In genomic region chr11:62624341-62625291, GRCm38 (mm10) we compare ENCODE assay signal across 8 mouse cellular contexts. TPM values are rescaled to one million over a fixed set of nuclear protein-coding genes. Genes with fewer than 3 reads are reported as not detected.
A peak's percentile ranks its signal among the peaks of the same experiment; 100 is the strongest.
DNase-seq lines count a peak whose midpoint lies in the region; ATAC-seq and TF ChIP-seq lines count a peak whose summit lies in the region.

No protein-coding gene starts in this region.

- no peak overlapping the region for H3K4me3 ChIP-seq in neural tube, embryonic 11.5 days (ENCODE audit: low read depth, low read length)
- no peak overlapping the region for H3K4me3 ChIP-seq in embryonic facial prominence, embryonic 15.5 days (replicated peaks)
- no peak overlapping the region for H3K4me3 ChIP-seq in hindbrain, postnatal 0 days (ENCODE audit: low read length)
- no peak overlapping the region for H3K4me3 ChIP-seq in stomach, embryonic 14.5 days (ENCODE audit: low read depth, low read length)

- no peaks in the 10 kb centered on the region for H3K36me3 ChIP-seq in neural tube, embryonic 11.5 days (ENCODE audit: control insufficient read depth, insufficient read depth, low read length)
- peaks cover under 1% of the 10 kb centered on the region; the same call in 1 of the 2 replicates for H3K36me3 ChIP-seq in embryonic facial prominence, embryonic 15.5 days
- H3K36me3 ChIP-seq in hindbrain, postnatal 0 days (ENCODE audit: insufficient read depth, low read length), result no peaks in the 10 kb centered on the region
- no peaks in the 10 kb centered on the region for H3K36me3 ChIP-seq in stomach, embryonic 14.5 days (ENCODE audit: control insufficient read depth, insufficient read depth, low read length)

- TF ChIP-seq CTCF in hindbrain, postnatal 0 days (IDR thresholded peaks at IDR 0.05; ENCODE audit: low read depth), result no peak

- no peak overlapping the region for H3K9ac ChIP-seq in neural tube, embryonic 11.5 days (ENCODE audit: low read length)
- no peak overlapping the region for H3K9ac ChIP-seq in embryonic facial prominence, embryonic 15.5 days
- 0 out of 2 replicates have a peak overlapping the region, but pooled peaks have one; percentile 17 for H3K9ac ChIP-seq in hindbrain, postnatal 0 days (replicated peaks; ENCODE audit: low read length)
- H3K9ac ChIP-seq in stomach, embryonic 14.5 days (replicated peaks; ENCODE audit: low read depth, low read length), result no peak overlapping the region

- ATAC-seq in neural tube, embryonic 11.5 days (ENCODE audit: insufficient read depth, low FRiP score, low TSS enrichment), result no peak
- peak; percentile 63 for ATAC-seq in embryonic facial prominence, embryonic 15.5 days (ENCODE audit: insufficient number of reproducible peaks, low FRiP score, low TSS enrichment, low read depth)
- peak; percentile 57 for ATAC-seq in hindbrain, postnatal 0 days
- ATAC-seq in stomach, embryonic 14.5 days (ENCODE audit: insufficient number of reproducible peaks, insufficient read depth, low FRiP score, low read depth), result peak; percentile 48; the same call in 1 of the 2 replicates

- no peaks in the 10 kb centered on the region for H3K9me3 ChIP-seq in neural tube, embryonic 11.5 days (ENCODE audit: control insufficient read depth, low read length)
- H3K9me3 ChIP-seq in embryonic facial prominence, embryonic 15.5 days (replicated peaks), result no peaks in the 10 kb centered on the region
- no peaks in the 10 kb centered on the region for H3K9me3 ChIP-seq in hindbrain, postnatal 0 days (ENCODE audit: low read length)
- H3K9me3 ChIP-seq in stomach, embryonic 14.5 days (ENCODE audit: control insufficient read depth, low read depth, low read length), result no peaks in the 10 kb centered on the region

- peak overlapping the region; percentile 36 for H3K27ac ChIP-seq in neural tube, embryonic 11.5 days (ENCODE audit: low read depth, low read length)
- peak overlapping the region; percentile 77 for H3K27ac ChIP-seq in embryonic facial prominence, embryonic 15.5 days (replicated peaks)
- peak overlapping the region; percentile 74 for H3K27ac ChIP-seq in hindbrain, postnatal 0 days
- peak overlapping the region; percentile 39; the same call in 1 of the 2 replicates for H3K27ac ChIP-seq in stomach, embryonic 14.5 days (ENCODE audit: low read length)

- peaks cover 17% of the 10 kb centered on the region for H3K4me1 ChIP-seq in neural tube, embryonic 11.5 days (ENCODE audit: control insufficient read depth, insufficient read depth, low read length)
- peaks cover 54% of the 10 kb centered on the region for H3K4me1 ChIP-seq in embryonic facial prominence, embryonic 15.5 days
- peaks cover 6% of the 10 kb centered on the region for H3K4me1 ChIP-seq in hindbrain, postnatal 0 days (ENCODE audit: insufficient read depth, low read length)
- peaks cover 23% of the 10 kb centered on the region; the same call in 1 of the 2 replicates for H3K4me1 ChIP-seq in stomach, embryonic 14.5 days (ENCODE audit: control insufficient read depth, insufficient read depth, low read length)

- no peak overlapping the region for H3K4me2 ChIP-seq in neural tube, embryonic 11.5 days (ENCODE audit: low read depth)
- no peak overlapping the region for H3K4me2 ChIP-seq in embryonic facial prominence, embryonic 15.5 days (replicated peaks)
- H3K4me2 ChIP-seq in hindbrain, postnatal 0 days (ENCODE audit: low read depth, low read length), result no peak overlapping the region
- H3K4me2 ChIP-seq in stomach, embryonic 14.5 days (replicated peaks; ENCODE audit: low read depth, low read length), result no peak overlapping the region

- WGBS in neural tube, embryonic 11.5 days, result 57% methylated on average over 10 of the region's 10 CpGs
- WGBS in embryonic facial prominence, embryonic 15.5 days, result 32% methylated on average over 10 of the region's 10 CpGs
- WGBS in hindbrain, postnatal 0 days, result 50% methylated on average over 10 of the region's 10 CpGs
- 65% methylated on average over 10 of the region's 10 CpGs for WGBS in stomach, embryonic 14.5 days

- DNase-seq in neural tube, embryonic 11.5 days (ENCODE audit: low spot score), result no peak
- DNase-seq in neural tube, embryonic 10.5 days (ENCODE audit: extremely low spot score, low spot score), result no peak
- peak; percentile 59 for DNase-seq in hindbrain, postnatal 0 days (ENCODE audit: low spot score)
- DNase-seq in liver, result peak; percentile 53
- DNase-seq in thymus, postnatal 4 days, result no peak
- DNase-seq in ovary, postnatal 36 days (ENCODE audit: low spot score), result no peak

- no peaks in the 10 kb centered on the region for H3K27me3 ChIP-seq in neural tube, embryonic 11.5 days (ENCODE audit: control insufficient read depth, insufficient read depth, low read length)
- H3K27me3 ChIP-seq in embryonic facial prominence, embryonic 15.5 days, result no peaks in the 10 kb centered on the region
- no peaks in the 10 kb centered on the region for H3K27me3 ChIP-seq in hindbrain, postnatal 0 days (ENCODE audit: insufficient read depth, low read length)
- no peaks in the 10 kb centered on the region for H3K27me3 ChIP-seq in stomach, embryonic 14.5 days (ENCODE audit: control insufficient read depth, insufficient read depth, low read length)

RNA-seq across cellular contexts. Expression of gene Lrrc75a, which starts 23.7 kb away (rescaled TPM):
- polyA plus RNA-seq in neural tube, embryonic 11.5 days (2014; fragmentation: Nextera tagmentation; extraction: Ambion mirVana), result 12.3 and 13.6 TPM in 2 replicates
- polyA plus RNA-seq in embryonic facial prominence, embryonic 15.5 days (2015; fragmentation: Nextera tagmentation; extraction: Ambion mirVana), result 16.2 and 16.3 TPM in 2 replicates
- total RNA-seq in hindbrain, postnatal 0 days (2014; rRNA removed), result 26.0 and 29.7 TPM in 2 replicates
- polyA plus RNA-seq in hindbrain, postnatal 0 days (2015; fragmentation: Nextera tagmentation; extraction: Ambion mirVana), result 6.4 and 6.9 TPM in 2 replicates
- 9.0 and 10.1 TPM in 2 replicates for polyA plus RNA-seq in stomach, embryonic 14.5 days (2014; fragmentation: Nextera tagmentation; extraction: Ambion mirVana)

RNA-seq across cellular contexts. Expression of gene Mmgt2, which starts 23.8 kb away (rescaled TPM):
- 39.5 and 47.0 TPM in 2 replicates for polyA plus RNA-seq in neural tube, embryonic 11.5 days (2014; fragmentation: Nextera tagmentation; extraction: Ambion mirVana)
- polyA plus RNA-seq in embryonic facial prominence, embryonic 15.5 days (2015; fragmentation: Nextera tagmentation; extraction: Ambion mirVana), result 51.4 and 52.4 TPM in 2 replicates
- 15.6 and 43.9 TPM in 2 replicates for total RNA-seq in hindbrain, postnatal 0 days (2014; rRNA removed)
- 22.6 and 28.1 TPM in 2 replicates for polyA plus RNA-seq in hindbrain, postnatal 0 days (2015; fragmentation: Nextera tagmentation; extraction: Ambion mirVana)
- polyA plus RNA-seq in stomach, embryonic 14.5 days (2014; fragmentation: Nextera tagmentation; extraction: Ambion mirVana), result 49.6 and 50.5 TPM in 2 replicates

RNA-seq across cellular contexts. Expression of gene Trpv2, which starts 50.3 kb away (rescaled TPM):
- polyA plus RNA-seq in neural tube, embryonic 11.5 days (2014; fragmentation: Nextera tagmentation; extraction: Ambion mirVana), result 10.0 and 11.7 TPM in 2 replicates
- 5.3 and 6.4 TPM in 2 replicates for polyA plus RNA-seq in embryonic facial prominence, embryonic 15.5 days (2015; fragmentation: Nextera tagmentation; extraction: Ambion mirVana)
- total RNA-seq in hindbrain, postnatal 0 days (2014; rRNA removed), result 46.2 and 51.0 TPM in 2 replicates
- polyA plus RNA-seq in hindbrain, postnatal 0 days (2015; fragmentation: Nextera tagmentation; extraction: Ambion mirVana), result 24.4 and 24.9 TPM in 2 replicates
- polyA plus RNA-seq in stomach, embryonic 14.5 days (2014; fragmentation: Nextera tagmentation; extraction: Ambion mirVana), result 12.0 and 12.8 TPM in 2 replicates

Comparison
In these comparisons a context has a peak if more than half of its experiments do, and no peak if none do; other contexts are left out.
1. DNase-seq: peak in hindbrain, postnatal 0 days (single experiment) and liver (single experiment); none in neural tube, embryonic 11.5 days (single experiment), neural tube, embryonic 10.5 days (single experiment), thymus, postnatal 4 days (single experiment) and ovary, postnatal 36 days (single experiment).
2. Peak in every context shown above with its lines, with median percentiles within 50 percentile points of each other: H3K27ac ChIP-seq.